Mouse (Mus musculus) adipocyte (in vitro differentiated cells): Measurements from ENCODE around the gene Neu3.
"Not testable (repeated sequence)": the region's sequence is repeated elsewhere in the genome, so short reads cannot be mapped to it uniquely, and the experiment has no call there.

Experiments
- DNase-seq: peaks from one replicate; pipeline ENCODE4 v3.0.0-alpha.2; 2016; ENCODE audit warnings: low spot score

Neu3 gene

GRCm38 (mm10) chr7:99833846-99834222 lies 5.6 kb upstream of the Neu3 start:
- DNase-seq: no peak

GRCm38 (mm10) chr7:99833115-99833845 lies 5.1 kb upstream of the Neu3 start:
- DNase-seq: no peak

- no peak for DNase-seq
Measured at GRCm38 (mm10) chr7:99826096-99826495, 2.1 kb downstream of the Neu3 start.

GRCm38 (mm10) chr7:99825511-99825910 lies 2.7 kb downstream of the Neu3 start:
- no peak for DNase-seq

GRCm38 (mm10) chr7:99824649-99825483 lies 3.4 kb downstream of the Neu3 start:
- no peak for DNase-seq

GRCm38 (mm10) chr7:99823045-99823663 lies 5.1 kb downstream of the Neu3 start:
- DNase-seq: no peak

GRCm38 (mm10) chr7:99822426-99822825 lies 5.8 kb downstream of the Neu3 start:
- DNase-seq: no peak

- DNase-seq: no peak
Measured at GRCm38 (mm10) chr7:99821953-99822352, 6.3 kb downstream of the Neu3 start.

GRCm38 (mm10) chr7:99818181-99818725 lies 10.0 kb downstream of the Neu3 start:
- DNase-seq: not testable (repeated sequence)

- peak; percentile 35 for DNase-seq
Measured at GRCm38 (mm10) chr7:99813394-99813793, 14.8 kb downstream of the Neu3 start.

- no peak for DNase-seq
Measured at GRCm38 (mm10) chr7:99811661-99812060, 16.6 kb downstream of the Neu3 start.

GRCm38 (mm10) chr7:99810814-99811213 lies 17.4 kb downstream of the Neu3 start:
- no peak for DNase-seq

GRCm38 (mm10) chr7:99807043-99807442 lies 21.2 kb downstream of the Neu3 start:
- DNase-seq: not testable (repeated sequence)

GRCm38 (mm10) chr7:99805340-99805739 lies 22.9 kb downstream of the Neu3 start:
- no peak for DNase-seq

- DNase-seq: not testable (repeated sequence)
Measured at GRCm38 (mm10) chr7:99804033-99804432, 24.2 kb downstream of the Neu3 start.

- DNase-seq: no peak
Measured at GRCm38 (mm10) chr7:99803535-99803934, 24.7 kb downstream of the Neu3 start.

GRCm38 (mm10) chr7:99799118-99799517 lies 29.1 kb downstream of the Neu3 start:
- DNase-seq: no peak

GRCm38 (mm10) chr7:99797911-99798647 lies 30.1 kb downstream of the Neu3 start:
- peak; percentile 80 for DNase-seq

GRCm38 (mm10) chr7:99797261-99797660 lies 31.0 kb downstream of the Neu3 start:
- DNase-seq: no peak

GRCm38 (mm10) chr7:99796471-99796870 lies 31.7 kb downstream of the Neu3 start:
- DNase-seq: no peak

GRCm38 (mm10) chr7:99795192-99795981 lies 32.8 kb downstream of the Neu3 start:
- no peak for DNase-seq
